Mouse (Mus musculus) neural tube, embryonic 15.5 days (tissue): ENCODE measurements around the gene Unk. TPM values are rescaled to one million over a fixed set of nuclear protein-coding genes. Genes with fewer than 3 reads are reported as not detected.
"Not testable (repeated sequence)": the region's sequence is repeated elsewhere in the genome, so short reads cannot be mapped to it uniquely, and the experiment has no call there.

ENCODE experiments used
- ATAC-seq: fragments of 200-750 bp; cut with Nextera tagmentation; 2 replicates; pipeline ENCODE4 v1.8.0; 2017; ENCODE audit warnings: mild to moderate bottlenecking, moderate TSS enrichment, moderate library complexity; ENCODE audit not compliant: low FRiP score
- H3K27ac ChIP-seq: fragments of 300-500 bp; sonication (generic); replicated peaks from 2 replicates; pipeline ENCODE4 v1.5.1; 2015; ENCODE audit warnings: mild to moderate bottlenecking, inconsistent platforms
- H3K27me3 ChIP-seq: fragments of 300-500 bp; sonication (generic); replicated peaks from 2 replicates; pipeline ENCODE4 v1.6.1; 2015; ENCODE audit warnings: inconsistent platforms
- H3K36me3 ChIP-seq: fragments of 300-500 bp; sonication (generic); 2 replicates; pipeline ENCODE4 v1.6.1; 2015; ENCODE audit warnings: inconsistent platforms
- H3K4me1 ChIP-seq: fragments of 300-500 bp; sonication (generic); 2 replicates; pipeline ENCODE4 v1.6.1; 2015; ENCODE audit warnings: inconsistent platforms
- H3K4me2 ChIP-seq: fragments of 300-500 bp; sonication (generic); 2 replicates; pipeline ENCODE4 v1.6.1; 2015; ENCODE audit warnings: inconsistent platforms, mild to moderate bottlenecking, moderate library complexity
- H3K4me3 ChIP-seq: fragments of 300-500 bp; sonication (generic); replicated peaks from 2 replicates; pipeline ENCODE4 v1.5.1; 2015; ENCODE audit warnings: mild to moderate bottlenecking, inconsistent platforms
- H3K9ac ChIP-seq: fragments of 300-500 bp; sonication (generic); replicated peaks from 2 replicates; pipeline ENCODE4 v1.6.1; 2015; ENCODE audit warnings: mild to moderate bottlenecking, inconsistent platforms
- H3K9me3 ChIP-seq: fragments of 300-500 bp; sonication (generic); replicated peaks from 2 replicates; pipeline ENCODE4 v1.6.1; 2016; ENCODE audit warnings: inconsistent platforms
- WGBS: fragments of 180-500 bp; shearing (Covaris S2); methylation state at CpG from one replicate; pipeline ENCODE4 v1.1.7; 2015; ENCODE audit warnings: mixed read lengths; 5-methylcytosine and 5-hydroxymethylcytosine counted together
- polyA plus RNA-seq: library from polyadenylated mRNA; unstranded; fragments of >200 nt; fragmentation: Nextera tagmentation; extraction: Ambion mirVana; gene quantifications from 2 replicates; pipeline ENCODE4 v1.2.1, GENCODE M21; 2015

Gene Unk
- polyA plus RNA-seq, 1 experiment from 2014 or later: 31.6 TPM

DNA sequence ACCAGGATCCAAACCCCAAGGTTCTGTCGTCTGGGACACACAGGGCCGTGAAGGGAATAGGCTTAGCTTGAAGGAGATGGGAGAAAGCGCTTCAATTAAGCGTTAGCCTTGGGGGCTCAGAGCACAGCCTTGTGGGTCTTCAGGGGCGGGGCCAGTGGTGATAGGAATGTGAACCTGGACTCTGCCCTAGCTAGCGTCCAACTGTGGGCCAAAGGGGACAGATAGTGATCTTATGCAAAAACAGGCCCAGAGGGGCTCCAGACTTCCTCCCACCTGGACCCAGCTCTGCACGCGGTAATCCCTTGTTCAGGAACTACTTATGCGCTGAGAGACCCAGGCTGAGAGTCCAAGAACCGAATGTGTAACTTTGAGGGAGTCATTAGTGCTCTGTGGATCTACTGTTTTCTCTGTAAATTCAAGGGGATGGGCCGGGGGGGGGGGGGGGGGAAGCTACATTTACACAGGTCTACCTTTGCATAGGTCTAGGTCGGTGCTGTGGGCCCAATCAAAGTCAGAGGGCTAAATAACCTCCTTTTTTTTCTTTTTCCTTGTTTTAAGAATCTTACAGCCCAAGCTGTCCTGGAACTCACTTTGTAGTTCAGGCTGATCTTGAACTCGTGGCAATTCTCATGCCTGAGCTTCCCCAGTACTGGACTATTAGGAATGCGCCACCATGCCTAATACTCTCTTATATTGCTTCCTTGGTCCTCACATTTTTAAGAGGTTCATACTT lies 18.4 kb upstream of the Unk start:
- Histone ChIP-seq H3K4me3 (peak overlapping the region; percentile 68), H3K27me3 (no peaks in the 10 kb centered on the region), H3K9ac (peak overlapping the region; percentile 69), H3K4me2 (peak overlapping the region; percentile 82), H3K4me1 (peaks cover 25% of the 10 kb centered on the region), H3K27ac (peak overlapping the region; percentile 86), H3K36me3 (peaks cover 13% of the 10 kb centered on the region; the same call in 1 of the 2 replicates), H3K9me3 (no peaks in the 10 kb centered on the region)
- ATAC-seq: no peak
- WGBS: 27% methylated on average over 14 of the region's 14 CpGs

DNA sequence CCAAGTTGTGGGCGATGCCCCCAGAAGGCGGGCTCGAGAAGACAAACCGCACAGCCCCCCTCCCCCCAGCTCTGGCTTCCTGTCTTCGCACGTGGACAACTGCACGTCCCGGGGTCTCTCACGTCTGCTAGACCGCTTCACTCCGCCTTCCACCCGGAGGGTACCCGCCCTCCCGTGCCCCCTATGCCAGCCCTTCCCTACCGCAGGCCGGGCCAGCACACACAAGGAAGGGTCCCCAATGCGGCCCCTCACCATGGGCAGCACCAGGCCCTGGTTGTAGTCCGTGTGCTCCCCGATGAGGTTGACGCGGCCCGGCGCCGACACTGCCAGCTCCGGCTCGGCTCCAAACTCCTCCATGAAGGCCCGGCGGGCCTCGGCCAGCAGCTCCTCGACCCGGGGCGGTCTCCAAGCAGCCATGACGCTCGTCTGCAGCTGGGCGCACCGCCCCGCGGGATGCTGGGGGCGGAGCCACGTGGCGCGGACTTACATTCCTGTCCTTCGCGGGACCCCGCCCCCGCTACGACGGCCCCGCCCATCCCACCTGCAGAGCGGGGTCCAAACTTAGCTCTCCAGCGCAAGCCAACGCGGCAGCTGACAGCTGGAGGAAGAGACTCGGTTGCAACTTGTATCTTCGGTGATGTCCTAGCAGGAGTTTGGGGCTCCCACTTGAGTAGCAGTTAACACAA lies 17.7 kb upstream of the Unk start, which contains the start of gene Galk1:
TSS of gene Galk1 (minus strand) at position 458 of the 686 bp plus-strand sequence.
- Histone ChIP-seq H3K4me2 (peak within 1 kb of the TSS; percentile 82), H3K36me3 (peaks cover 13% of the 10 kb centered on the region; the same call in 1 of the 2 replicates), H3K27me3 (no peaks in the 10 kb centered on the region), H3K4me1 (peaks cover 25% of the 10 kb centered on the region), H3K4me3 (peak within 1 kb of the TSS; percentile 68), H3K27ac (peak within 1 kb of the TSS; percentile 86), H3K9me3 (no peaks in the 10 kb centered on the region), H3K9ac (peak within 1 kb of the TSS; percentile 69)
- ATAC-seq: peak; percentile 85
- 1% methylated on average over 55 of the region's 55 CpGs for WGBS

GRCm38 (mm10) chr11:116014821-116015220 lies 15.3 kb upstream of the Unk start:
- 64% methylated on average over 8 of the region's 8 CpGs for WGBS

GRCm38 (mm10) chr11:116018106-116018505 lies 12.0 kb upstream of the Unk start:
- Histone ChIP-seq H3K9ac (no peak overlapping the region), H3K36me3 (peaks cover 17% of the 10 kb centered on the region), H3K27ac (no peak overlapping the region), H3K4me2 (no peak overlapping the region), H3K27me3 (no peaks in the 10 kb centered on the region), H3K4me1 (peaks cover 16% of the 10 kb centered on the region), H3K9me3 (no peaks in the 10 kb centered on the region), H3K4me3 (no peak overlapping the region)
- 28% methylated on average over 6 of the region's 6 CpGs for WGBS
- no peak for ATAC-seq

More at GRCm38 (mm10) chr11:116014821-116015220, 15.3 kb upstream of the Unk start:
- no peak overlapping the region for H3K4me2 ChIP-seq
- no peaks in the 10 kb centered on the region for H3K9me3 ChIP-seq
- no peak overlapping the region for H3K4me3 ChIP-seq
- peaks cover under 1% of the 10 kb centered on the region; the same call in 1 of the 2 replicates for H3K36me3 ChIP-seq
- H3K27ac ChIP-seq: no peak overlapping the region
- ATAC-seq: no peak
- H3K9ac ChIP-seq: 0 out of 2 replicates have a peak overlapping the region, but pooled peaks have one; percentile 11
- H3K27me3 ChIP-seq: no peaks in the 10 kb centered on the region
- H3K4me1 ChIP-seq: peaks cover 25% of the 10 kb centered on the region

GRCm38 (mm10) chr11:116018867-116019266 lies 11.3 kb upstream of the Unk start:
- not testable (repeated sequence) for H3K27me3 ChIP-seq, ATAC-seq, H3K4me2 ChIP-seq, H3K4me3 ChIP-seq, H3K9me3 ChIP-seq, H3K27ac ChIP-seq, H3K9ac ChIP-seq
- Histone ChIP-seq H3K36me3 (peaks cover 17% of the 10 kb centered on the region), H3K4me1 (peaks cover 15% of the 10 kb centered on the region)
- 92% methylated on average over 4 of the region's 4 CpGs for WGBS

DNA sequence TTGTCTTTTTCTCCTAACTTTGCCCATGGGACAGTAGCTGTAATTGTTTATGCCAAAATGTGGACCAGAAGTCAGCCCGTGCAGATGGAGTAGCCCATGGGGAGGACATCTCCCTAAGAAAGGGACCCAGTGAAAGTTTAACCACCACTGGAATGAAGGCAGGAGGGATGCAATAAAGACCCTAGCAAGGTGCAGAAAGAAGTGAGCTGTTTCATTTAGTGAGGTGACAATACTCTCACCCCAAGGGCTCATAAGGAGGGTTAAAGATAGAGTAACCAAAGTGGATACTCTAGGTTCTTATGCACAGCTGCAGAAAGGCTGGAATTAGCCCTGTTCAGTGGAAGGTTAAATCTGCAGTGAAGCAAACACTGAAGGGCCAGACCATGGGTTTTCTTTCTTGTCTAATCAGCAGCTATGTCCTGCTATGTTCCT lies 10.7 kb upstream of the Unk start:
- ATAC-seq: no peak
- Histone ChIP-seq H3K36me3 (peaks cover 17% of the 10 kb centered on the region), H3K4me2 (no peak overlapping the region), H3K9ac (no peak overlapping the region), H3K27ac (no peak overlapping the region), H3K4me3 (no peak overlapping the region), H3K4me1 (peaks cover 15% of the 10 kb centered on the region), H3K27me3 (no peaks in the 10 kb centered on the region), H3K9me3 (no peaks in the 10 kb centered on the region)
- WGBS: 27% methylated on average over 1 of the region's 1 CpGs

- peaks cover 17% of the 10 kb centered on the region for H3K36me3 ChIP-seq
- H3K4me1 ChIP-seq: peaks cover 15% of the 10 kb centered on the region
- H3K27me3 ChIP-seq: no peaks in the 10 kb centered on the region
- no peak overlapping the region for H3K4me2 ChIP-seq
- ATAC-seq: no peak
- no peak overlapping the region for H3K4me3 ChIP-seq
- H3K27ac ChIP-seq: 0 out of 2 replicates have a peak overlapping the region, but pooled peaks have one; percentile 33
- H3K9me3 ChIP-seq: no peaks in the 10 kb centered on the region
- H3K9ac ChIP-seq: no peak overlapping the region
- WGBS: 83% methylated on average over 2 of the region's 2 CpGs
These were observed 10.1 kb upstream of the Unk start for GRCm38 (mm10) chr11:116019976-116020411.

GRCm38 (mm10) chr11:116020519-116020922 lies 9.6 kb upstream of the Unk start:
- H3K4me3 ChIP-seq: no peak overlapping the region
- no peaks in the 10 kb centered on the region for H3K27me3 ChIP-seq
- H3K4me1 ChIP-seq: peaks cover 15% of the 10 kb centered on the region
- H3K4me2 ChIP-seq: no peak overlapping the region
- H3K9me3 ChIP-seq: no peaks in the 10 kb centered on the region
- peaks cover 17% of the 10 kb centered on the region for H3K36me3 ChIP-seq
- H3K27ac ChIP-seq: 0 out of 2 replicates have a peak overlapping the region, but pooled peaks have one; percentile 33
- no peak overlapping the region for H3K9ac ChIP-seq
- WGBS: 56% methylated on average over 1 of the region's 1 CpGs
- ATAC-seq: no peak

GRCm38 (mm10) chr11:116021328-116022220 lies 8.5 kb upstream of the Unk start:
- H3K27me3 ChIP-seq: no peaks in the 10 kb centered on the region
- no peak for ATAC-seq
- peaks cover 15% of the 10 kb centered on the region for H3K4me1 ChIP-seq
- peak overlapping the region; percentile 17 for H3K4me3 ChIP-seq
- 82% methylated on average over 6 of the region's 6 CpGs for WGBS
- H3K36me3 ChIP-seq: peaks cover 17% of the 10 kb centered on the region
- H3K9ac ChIP-seq: peak overlapping the region; percentile 27; the same call in 1 of the 2 replicates
- peak overlapping the region; percentile 62 for H3K4me2 ChIP-seq
- H3K9me3 ChIP-seq: no peaks in the 10 kb centered on the region
- no peak overlapping the region for H3K27ac ChIP-seq

DNA sequence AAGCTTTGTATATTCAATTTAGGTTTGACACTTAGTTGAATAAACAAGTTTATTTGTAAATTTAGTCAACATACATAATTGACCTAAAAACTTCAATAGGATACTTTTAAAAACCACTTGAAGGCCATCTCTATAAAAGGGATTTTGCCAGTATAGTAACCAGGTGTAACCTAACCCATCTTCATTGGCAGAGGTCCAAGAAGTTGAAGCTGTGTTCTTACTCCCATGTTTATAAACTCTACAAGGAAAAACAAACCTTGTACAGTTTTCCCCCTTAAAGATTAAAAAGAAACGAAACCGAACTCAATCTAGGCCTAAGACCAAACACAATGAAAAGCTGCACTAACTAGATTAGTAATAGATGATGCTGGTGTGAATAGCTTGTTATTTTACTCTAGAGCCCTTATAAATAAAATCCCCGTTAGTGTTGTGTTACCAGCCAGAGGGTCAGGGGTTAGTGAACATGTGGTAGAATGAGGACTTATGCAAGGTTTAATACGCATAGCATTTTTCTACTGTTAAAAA lies 7.8 kb upstream of the Unk start:
- no peak overlapping the region for H3K27ac ChIP-seq
- peak overlapping the region; percentile 98 for H3K4me3 ChIP-seq
- ATAC-seq: no peak
- peaks cover 15% of the 10 kb centered on the region for H3K4me1 ChIP-seq
- H3K27me3 ChIP-seq: no peaks in the 10 kb centered on the region
- peaks cover 17% of the 10 kb centered on the region for H3K36me3 ChIP-seq
- peak overlapping the region; percentile 62 for H3K4me2 ChIP-seq
- WGBS: 52% methylated on average over 4 of the region's 4 CpGs
- no peaks in the 10 kb centered on the region for H3K9me3 ChIP-seq
- H3K9ac ChIP-seq: peak overlapping the region; percentile 5; the same call in 1 of the 2 replicates
